Mouse (Mus musculus) olfactory bulb, adult 2 months (tissue): Measurements from ENCODE around the gene Trappc3. TPM values are rescaled to one million over a fixed set of nuclear protein-coding genes. Genes with fewer than 3 reads are reported as not detected.
A peak's percentile ranks its signal among the peaks of the same experiment; 100 is the strongest.

Experiments
- H3K27ac ChIP-seq: fragments of 200-500 bp; 2 replicates; pipeline ENCODE4 v1.5.1; 2012; ENCODE audit warnings: low read depth, low read length; ENCODE audit not compliant: insufficient read depth
- H3K4me1 ChIP-seq: fragments of 200-500 bp; 2 replicates; pipeline ENCODE4 v1.6.1; 2012; ENCODE audit warnings: low read length; ENCODE audit not compliant: control insufficient read depth, insufficient read depth
- H3K4me3 ChIP-seq: fragments of 200-500 bp; 2 replicates; pipeline ENCODE4 v1.5.1; 2012; ENCODE audit warnings: mild to moderate bottlenecking, low read depth, low read length, moderate library complexity; ENCODE audit not compliant: insufficient read depth
- CTCF ChIP-seq: fragments of 200-500 bp; IDR thresholded peaks from 2 replicates; pipeline ENCODE4 v1.5.1; 2012; ENCODE audit warnings: low read depth, mild to moderate bottlenecking, low read length, moderate library complexity; ENCODE audit not compliant: insufficient read depth
- POLR2A ChIP-seq: fragments of 200-500 bp; IDR thresholded peaks from 2 replicates; pipeline ENCODE4 v1.6.1; 2012; ENCODE audit warnings: mild to moderate bottlenecking, low read depth, low read length, moderate library complexity; ENCODE audit not compliant: insufficient read depth
- WGBS: fragments of 180-500 bp; shearing (Covaris S2); methylation state at CpG from one replicate; pipeline ENCODE4 v1.1.7; 2018; 5-methylcytosine and 5-hydroxymethylcytosine counted together
- polyA plus RNA-seq: library from polyadenylated mRNA; stranded (reverse); fragments of >200 nt; gene quantifications from 2 replicates; pipeline ENCODE4 v1.2.4, GENCODE M21; 2012; ENCODE audit warnings: low replicate concordance; ENCODE audit not compliant: missing spikeins, insufficient read depth, insufficient read length

Trappc3 gene
- polyA plus RNA-seq, 1 experiment = 342 TPM

GRCm38 (mm10) chr4:126300916-126301583 is 38.9 kb downstream of the Trappc3 start:
- WGBS = 3% methylated on average over 50 of the region's 50 CpGs
- TF ChIP-seq POLR2A = no peak
- no peak for TF ChIP-seq CTCF
- Histone ChIP-seq H3K27ac (no peak overlapping the region), H3K4me1 (peaks cover 25% of the 10 kb centered on the region), H3K4me3 (0 out of 2 replicates have a peak overlapping the region, but pooled peaks have one; percentile 3)

- 23% methylated on average over 27 of the region's 27 CpGs for WGBS
- no peak for TF ChIP-seq POLR2A
- TF ChIP-seq CTCF = no peak
- H3K27ac ChIP-seq = no peak overlapping the region
- H3K4me3 ChIP-seq = 0 out of 2 replicates have a peak overlapping the region, but pooled peaks have one; percentile 3
- peaks cover 19% of the 10 kb centered on the region for H3K4me1 ChIP-seq
These were observed 39.6 kb downstream of the Trappc3 start for GRCm38 (mm10) chr4:126301584-126302309.

- TF ChIP-seq POLR2A (no peak), CTCF (no peak)
- 63% methylated on average over 4 of the region's 4 CpGs for WGBS
- Histone ChIP-seq H3K4me1 (peaks cover 12% of the 10 kb centered on the region), H3K27ac (no peak overlapping the region), H3K4me3 (no peak overlapping the region)
These were observed 41.8 kb downstream of the Trappc3 start for GRCm38 (mm10) chr4:126303877-126304276.

GRCm38 (mm10) chr4:126305428-126305827 is 43.3 kb downstream of the Trappc3 start:
- no peak overlapping the region for H3K27ac ChIP-seq
- no peak overlapping the region for H3K4me3 ChIP-seq
- TF ChIP-seq POLR2A (no peak), CTCF (no peak)
- 93% methylated on average over 1 of the region's 1 CpGs for WGBS
- peaks cover 16% of the 10 kb centered on the region for H3K4me1 ChIP-seq

- 91% methylated on average over 6 of the region's 6 CpGs for WGBS
- no peak for TF ChIP-seq CTCF
- TF ChIP-seq POLR2A = no peak
- Histone ChIP-seq H3K4me1 (peaks cover 12% of the 10 kb centered on the region), H3K4me3 (no peak overlapping the region), H3K27ac (no peak overlapping the region)
These were observed 43.9 kb downstream of the Trappc3 start for GRCm38 (mm10) chr4:126306058-126306457.

- 19% methylated on average over 2 of the region's 2 CpGs for WGBS
- Histone ChIP-seq H3K27ac (no peak overlapping the region), H3K4me1 (peaks cover 6% of the 10 kb centered on the region; the same call in 1 of the 2 replicates), H3K4me3 (no peak overlapping the region)
- TF ChIP-seq POLR2A = no peak
- TF ChIP-seq CTCF = no peak
These were observed 44.7 kb downstream of the Trappc3 start for GRCm38 (mm10) chr4:126306827-126307226.

GRCm38 (mm10) chr4:126309211-126309921 is 47.2 kb downstream of the Trappc3 start:
- H3K4me3 ChIP-seq = peak overlapping the region; percentile 20
- no peak overlapping the region for H3K27ac ChIP-seq
- TF ChIP-seq POLR2A = no peak
- H3K4me1 ChIP-seq = 0 out of 2 replicates have a peak, but pooled peaks cover 5% of the 10 kb centered on the region
- 15% methylated on average over 20 of the region's 20 CpGs for WGBS

GRCm38 (mm10) chr4:126309922-126310309 is 47.8 kb downstream of the Trappc3 start:
- no peak overlapping the region for H3K27ac ChIP-seq
- 0 out of 2 replicates have a peak, but pooled peaks have one; percentile 7 for TF ChIP-seq CTCF
- TF ChIP-seq POLR2A = no peak

More at GRCm38 (mm10) chr4:126309922-126310309, 47.8 kb downstream of the Trappc3 start:
- Histone ChIP-seq H3K4me3 (peak overlapping the region; percentile 20), H3K4me1 (0 out of 2 replicates have a peak, but pooled peaks cover 5% of the 10 kb centered on the region)
- 2% methylated on average over 7 of the region's 7 CpGs for WGBS
